Mouse (Mus musculus): Measurements from ENCODE around the gene Ybx2.

DNA sequence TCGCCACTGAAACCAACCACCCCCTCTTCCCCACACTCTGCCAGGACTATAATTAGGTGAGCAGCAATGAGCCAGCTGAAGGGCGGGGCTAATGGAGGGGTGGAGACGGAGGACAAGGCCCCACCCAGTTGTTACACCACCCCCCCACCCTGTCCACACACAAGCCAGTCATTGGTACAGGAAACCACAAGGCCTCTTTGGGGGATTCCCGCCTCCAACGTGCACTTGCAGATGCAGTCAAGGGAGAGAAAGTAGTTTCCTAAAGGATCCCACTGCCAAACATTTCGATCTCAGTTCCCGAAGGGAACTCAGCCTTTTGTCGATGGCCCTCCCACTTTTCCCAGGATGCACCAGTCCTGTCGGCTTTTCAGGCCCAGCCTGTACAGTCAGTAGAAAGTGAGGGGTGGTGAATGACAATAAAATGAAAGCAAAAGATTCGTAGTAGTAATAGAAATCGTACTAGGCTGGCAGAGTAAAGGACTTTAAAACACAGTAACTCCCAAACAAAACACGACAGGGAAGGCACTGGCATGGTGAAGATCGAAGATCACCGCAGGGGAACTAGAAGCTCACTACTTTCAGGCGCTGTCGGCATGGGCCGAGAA is 15.8 kb upstream of the Ybx2 start:
- no peak for TF ChIP-seq CTCF (IDR thresholded peaks at IDR 0.05; ENCODE audit: borderline replicate concordance, extremely low read depth, insufficient read depth, insufficient read length)
- no peak for TF ChIP-seq POLR2A (IDR thresholded peaks at IDR 0.05; ENCODE audit: borderline replicate concordance, extremely low read depth, insufficient read depth, insufficient read length, poor library complexity, severe bottlenecking)
